Mouse (Mus musculus): ENCODE measurements around the gene Ipo11. TPM values are rescaled to one million over a fixed set of nuclear protein-coding genes. Genes with fewer than 3 reads are reported as not detected.

Ipo11 gene
- total RNA-seq, 1 experiment from 2014 or later = 74.4 TPM

DNA sequence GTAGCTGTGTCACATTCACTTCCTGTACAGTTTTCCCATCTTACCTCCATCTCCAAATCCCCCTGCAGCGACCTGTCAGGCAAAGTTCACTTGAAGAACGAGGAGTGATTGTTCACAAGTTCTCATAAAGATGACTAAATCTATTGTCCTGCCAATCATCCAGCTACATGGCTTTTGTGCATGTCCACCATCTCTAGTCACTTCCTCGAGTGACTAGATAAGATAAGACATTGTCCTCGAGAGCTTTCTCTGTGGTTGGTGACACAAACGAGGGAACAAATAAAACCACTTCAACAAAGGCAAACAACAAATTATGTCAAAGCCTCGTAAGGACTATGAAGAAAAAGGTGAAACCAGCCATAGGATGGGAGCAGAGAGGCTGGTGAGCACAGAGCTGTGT lies 191.6 kb downstream of the Ipo11 start:
- ATAC-seq (replicated peaks; ENCODE audit: low read depth, poor library complexity, severe bottlenecking) = no peak

Other genes with a start within 250 kb of the Ipo11 start
- gene Dimt1, start 10.2 kb upstream of the Ipo11 start, total RNA-seq (2017) = 35.1 and 39.2 TPM in 2 replicates
- gene Kif2a, start 85.2 kb upstream of the Ipo11 start, total RNA-seq (2017) = 37.3 and 45.9 TPM in 2 replicates

Measured in common myeloid progenitor, adult 5-6 weeks (primary cell).